Mouse (Mus musculus) cerebellum, adult 2 months (tissue): ENCODE measurements at regions not wholly inside any gene's neighbourhood (a gene's known extent, or its start where the extent isn't known, plus 50 kb on each side); places are given as distances from the start of the nearest gene placed in this dataset.

ENCODE experiments used
- CTCF ChIP-seq: fragments of 200-500 bp; IDR thresholded peaks from 2 replicates; pipeline ENCODE4 v1.5.1; 2011; ENCODE audit warnings: low read depth, mild to moderate bottlenecking, control low read depth, low read length, moderate library complexity, borderline replicate concordance; ENCODE audit not compliant: insufficient read depth
- POLR2A ChIP-seq: fragments of 200-500 bp; IDR thresholded peaks from 2 replicates; pipeline ENCODE4 v1.6.1; 2011; ENCODE audit warnings: low read length, control low read depth, borderline replicate concordance; ENCODE audit not compliant: insufficient read depth

- TF ChIP-seq CTCF (no peak), POLR2A (no peak)
These were observed 485.3 kb upstream of the Nbea start for GRCm38 (mm10) chr3:56668829-56669228.
